Mouse (Mus musculus): ENCODE measurements around the gene Agap3. TPM values are rescaled to one million over a fixed set of nuclear protein-coding genes. Genes with fewer than 3 reads are reported as not detected.

The Agap3 gene
- total RNA-seq, 2 experiments from 2014 or later, result 79.5 to 94.0 TPM

GRCm38 (mm10) chr5:24427981-24428402 is 24.0 kb upstream of the Agap3 start:
- DNase-seq (ENCODE audit: low spot score in 2 of 2), result no peak

- DNase-seq (ENCODE audit: low spot score in 2 of 2), result no peak
These were observed 23.4 kb upstream of the Agap3 start for GRCm38 (mm10) chr5:24428596-24428995.

- DNase-seq (ENCODE audit: low spot score in 2 of 2), result no peak
These were observed 18.0 kb upstream of the Agap3 start for GRCm38 (mm10) chr5:24433993-24434392.

- DNase-seq (ENCODE audit: low spot score in 2 of 2), result no peak
These were observed 10.8 kb upstream of the Agap3 start for GRCm38 (mm10) chr5:24441187-24441586.

GRCm38 (mm10) chr5:24442029-24442428 is 9.9 kb upstream of the Agap3 start:
- DNase-seq (ENCODE audit: low spot score in 2 of 2), result no peak

GRCm38 (mm10) chr5:24443204-24443603 is 8.8 kb upstream of the Agap3 start:
- no peak for DNase-seq (ENCODE audit: low spot score in 2 of 2)

GRCm38 (mm10) chr5:24443927-24444326 is 8.1 kb upstream of the Agap3 start:
- DNase-seq (ENCODE audit: low spot score in 2 of 2), result no peak

GRCm38 (mm10) chr5:24444746-24445427 is 7.1 kb upstream of the Agap3 start, which contains the start of gene Fastk:
Gene Fastk (minus strand): TSS chr5:24445287.
- peak; percentile 89 to 94 for DNase-seq (ENCODE audit: low spot score in 2 of 2)

GRCm38 (mm10) chr5:24445428-24446080 is 6.4 kb upstream of the Agap3 start:
- DNase-seq (ENCODE audit: low spot score in 2 of 2), result no peak

GRCm38 (mm10) chr5:24446630-24447029 is 5.3 kb upstream of the Agap3 start:
- DNase-seq (ENCODE audit: low spot score in 2 of 2), result no peak

GRCm38 (mm10) chr5:24447624-24448298 is 4.2 kb upstream of the Agap3 start, which contains the start of gene Tmub1:
Gene Tmub1 (minus strand): TSS chr5:24447854.
- peak; percentile 78 for DNase-seq (ENCODE audit: low spot score in 2 of 2)

- peak; percentile 85 to 89 for DNase-seq (ENCODE audit: low spot score in 2 of 2)
These were observed 530 bp upstream of the Agap3 start for GRCm38 (mm10) chr5:24451264-24452029.

GRCm38 (mm10) chr5:24452691-24453233 is 785 bp downstream of the Agap3 start:
- DNase-seq (ENCODE audit: low spot score in 2 of 2), result peak; percentile 36 to 53

- DNase-seq (ENCODE audit: low spot score in 2 of 2), result no peak
These were observed 1.5 kb downstream of the Agap3 start for GRCm38 (mm10) chr5:24453283-24453984.

GRCm38 (mm10) chr5:24453985-24454303 is 2.0 kb downstream of the Agap3 start:
- DNase-seq (ENCODE audit: low spot score in 2 of 2), result no peak

GRCm38 (mm10) chr5:24455076-24455475 is 3.1 kb downstream of the Agap3 start:
- peak in 1 of 2 experiments; percentile 33 for DNase-seq (ENCODE audit: low spot score in 2 of 2)

GRCm38 (mm10) chr5:24455613-24456012 is 3.6 kb downstream of the Agap3 start:
- DNase-seq (ENCODE audit: low spot score in 2 of 2), result no peak

- no peak for DNase-seq (ENCODE audit: low spot score in 2 of 2)
These were observed 14.8 kb downstream of the Agap3 start for GRCm38 (mm10) chr5:24466762-24467161.

GRCm38 (mm10) chr5:24470600-24470999 is 18.6 kb downstream of the Agap3 start:
- DNase-seq (ENCODE audit: low spot score in 2 of 2), result peak; percentile 76 to 81

GRCm38 (mm10) chr5:24472884-24473619 is 21.1 kb downstream of the Agap3 start:
- no peak for DNase-seq (ENCODE audit: low spot score in 2 of 2)
